In the genomic region with DNA sequence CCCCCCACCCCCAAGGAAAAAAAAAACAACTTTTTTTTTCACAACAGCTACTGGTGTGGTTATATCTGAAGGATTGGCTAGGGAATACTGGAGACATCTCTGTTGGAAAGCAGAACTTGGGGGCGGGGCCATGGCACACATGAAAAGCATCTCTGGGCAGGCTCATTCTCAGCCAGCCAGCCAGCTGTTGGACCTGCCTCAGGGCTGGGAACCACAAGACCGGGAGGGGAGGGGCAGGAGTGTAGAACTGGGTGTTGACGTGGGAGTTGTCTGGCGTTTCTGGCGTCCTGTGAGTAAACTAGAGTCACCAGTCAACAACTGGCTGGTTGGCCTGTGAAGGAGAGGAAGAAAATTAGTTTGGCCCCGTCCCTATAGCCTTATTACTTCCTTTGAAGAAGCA, we compare ENCODE assay signal across 8 mouse cellular contexts. TPM values are rescaled to one million over a fixed set of nuclear protein-coding genes. Genes with fewer than 3 reads are reported as not detected.
DNase-seq lines count a peak whose midpoint lies in the region; ATAC-seq and TF ChIP-seq lines count a peak whose summit lies in the region.
"Had no signal": no experiment of that assay in that cellular context is flagged by ENCODE, and none has a peak within 500 bp of the region (broad histone marks: within the 10 kb centered on the region; RNA-seq: fewer than 3 reads in every experiment).

No protein-coding gene starts in this region.

- peak overlapping the region; percentile 53 for H3K27ac ChIP-seq in layer of hippocampus, adult 2 months
- H3K27ac ChIP-seq: macrophage had no signal

- no peak overlapping the region for H3K4me3 ChIP-seq in layer of hippocampus, adult 2 months

- no peak for TF ChIP-seq CTCF in layer of hippocampus, adult 2 months (conservative IDR thresholded peaks at IDR 0.05)

- intact Hi-C loops in heart, postnatal 36 days (cut with DNase I) = no loop called here

- ATAC-seq in granulocyte monocyte progenitor cell, adult 5-6 weeks (replicated peaks; ENCODE audit: poor library complexity, severe bottlenecking) = no peak; the same call in 1 of the 2 replicates

- peak in 1 of 2 experiments; percentile 46 for DNase-seq in layer of hippocampus, adult 2 months (ENCODE audit: low spot score in 2 of 2)
- no peak for DNase-seq in layer of hippocampus, adult 9-10 months (ENCODE audit: low spot score)
- DNase-seq in fibroblast of lung, adult 2 months (ENCODE audit: low read depth) = peak; percentile 60
- DNase-seq in heart, postnatal 36 days = peak; percentile 67 to 71
- DNase-seq in urinary bladder, postnatal 14 days (ENCODE audit: low spot score) = peak; percentile 77
- DNase-seq in spleen, postnatal 14 days (ENCODE audit: low spot score in 2 of 2) = no peak

RNA-seq across cellular contexts. Expression of a gene that starts 4.8 kb away (rescaled TPM):
- total RNA-seq in layer of hippocampus, adult 2 months (2021) = 1 to 10 TPM; 2.8 to 3.1 TPM
- total RNA-seq in heart, postnatal 36 days (2021) = 1 to 10 TPM in 1 of 2 experiments, under 1 TPM in 1; 0.81 to 1.1 TPM
- 0.19 TPM in 1 of 2 replicates, not detected in the other for total RNA-seq in granulocyte monocyte progenitor cell, adult 5-6 weeks (2014; fragmentation: Nextera tagmentation)
- total RNA-seq in granulocyte monocyte progenitor cell, adult 5-6 weeks (2017) = 0.13 TPM in 1 of 2 replicates, not detected in the other

RNA-seq across cellular contexts. Expression of a gene that starts 9.3 kb away (rescaled TPM):
- not detected for total RNA-seq in layer of hippocampus, adult 2 months (2021)
- not detected for total RNA-seq in heart, postnatal 36 days (2021)
- not detected in 2 replicates for total RNA-seq in granulocyte monocyte progenitor cell, adult 5-6 weeks (2014; fragmentation: Nextera tagmentation)
- total RNA-seq in granulocyte monocyte progenitor cell, adult 5-6 weeks (2017) = not detected in 2 replicates

RNA-seq across cellular contexts. Expression of a gene that starts 9.3 kb away (rescaled TPM):
- 10 to 100 TPM; 24.3 to 25.7 TPM for total RNA-seq in layer of hippocampus, adult 2 months (2021)
- 1 to 10 TPM; 3.9 to 4.3 TPM for total RNA-seq in heart, postnatal 36 days (2021)
- 7.2 and 15.7 TPM in 2 replicates for total RNA-seq in granulocyte monocyte progenitor cell, adult 5-6 weeks (2014; fragmentation: Nextera tagmentation)
- 3.9 and 4.9 TPM in 2 replicates for total RNA-seq in granulocyte monocyte progenitor cell, adult 5-6 weeks (2017)

RNA-seq across cellular contexts. Expression of a gene that starts 9.5 kb away (rescaled TPM):
- 10 to 100 TPM; 26.3 to 26.6 TPM for total RNA-seq in layer of hippocampus, adult 2 months (2021)
- 10 to 100 TPM; 22.1 to 22.6 TPM for total RNA-seq in heart, postnatal 36 days (2021)
- total RNA-seq in granulocyte monocyte progenitor cell, adult 5-6 weeks (2014; fragmentation: Nextera tagmentation) = 93.1 and 126 TPM in 2 replicates
- 24.9 and 69.4 TPM in 2 replicates for total RNA-seq in granulocyte monocyte progenitor cell, adult 5-6 weeks (2017)

RNA-seq across cellular contexts. Expression of a gene that starts 9.9 kb away (rescaled TPM):
- 10 to 100 TPM; 33.3 to 35.8 TPM for total RNA-seq in layer of hippocampus, adult 2 months (2021)
- total RNA-seq in heart, postnatal 36 days (2021) = 10 to 100 TPM; 17.2 to 19.3 TPM
- 29.2 and 38.4 TPM in 2 replicates for total RNA-seq in granulocyte monocyte progenitor cell, adult 5-6 weeks (2014; fragmentation: Nextera tagmentation)
- 35.5 and 40.8 TPM in 2 replicates for total RNA-seq in granulocyte monocyte progenitor cell, adult 5-6 weeks (2017)

Comparison
In these comparisons a context has a peak if more than half of its experiments do, and no peak if none do; other contexts are left out.
1. DNase-seq: peak in fibroblast of lung, adult 2 months (single experiment), heart, postnatal 36 days (2 of 2) and urinary bladder, postnatal 14 days (single experiment); none in layer of hippocampus, adult 9-10 months (single experiment) and spleen, postnatal 14 days (0 of 2).